Mouse (Mus musculus) C2C12 (cell line): ENCODE measurements around the gene Ppp2r2c. TPM values are rescaled to one million over a fixed set of nuclear protein-coding genes. Genes with fewer than 3 reads are reported as not detected.

Experiments
- H3K27me3 ChIP-seq: one replicate; pipeline ENCODE4 v1.6.1; 2011; ENCODE audit not compliant: control insufficient read depth, insufficient read depth, insufficient read length
- H3K36me3 ChIP-seq: one replicate; pipeline ENCODE4 v1.6.1; 2011; ENCODE audit not compliant: control insufficient read depth, insufficient read depth
- H3K4me3 ChIP-seq: one replicate; pipeline ENCODE4 v1.5.1; 2011; ENCODE audit warnings: mild to moderate bottlenecking, control low read depth; ENCODE audit not compliant: poor library complexity, insufficient read depth, severe bottlenecking
- H3K79me2 ChIP-seq: one replicate; pipeline ENCODE4 v1.6.1; 2011; ENCODE audit not compliant: control insufficient read depth, insufficient read depth
- H3K79me3 ChIP-seq: one replicate; pipeline ENCODE4 v1.6.1; 2011; ENCODE audit warnings: low read depth, control low read depth
- H3ac ChIP-seq: one replicate; pipeline ENCODE3; 2011; ENCODE audit warnings: low read depth; ENCODE audit not compliant: control insufficient read depth, insufficient read length
- CEBPB ChIP-seq: IDR thresholded peaks from one replicate; pipeline ENCODE4 v1.6.1; 2011; ENCODE audit warnings: low read depth, mild to moderate bottlenecking, control low read depth, moderate library complexity
- CTCF ChIP-seq: IDR thresholded peaks from one replicate; pipeline ENCODE4 v1.5.1; 2011; ENCODE audit not compliant: control insufficient read depth, insufficient read depth, insufficient read length
- FOSL1 ChIP-seq: IDR thresholded peaks from one replicate; pipeline ENCODE4 v1.8.0; 2011; ENCODE audit warnings: mild to moderate bottlenecking, low read length; ENCODE audit not compliant: poor library complexity, insufficient read depth, severe bottlenecking
- MAX ChIP-seq: IDR thresholded peaks from one replicate; pipeline ENCODE4 v1.6.1; 2011; ENCODE audit warnings: mild to moderate bottlenecking, control low read depth
- MYOD1 ChIP-seq: IDR thresholded peaks from one replicate; pipeline ENCODE4 v1.6.1; 2011; ENCODE audit warnings: low read depth; ENCODE audit not compliant: control insufficient read depth, insufficient read length
- MYOG ChIP-seq: IDR thresholded peaks from one replicate; pipeline ENCODE4 v1.6.1; 2011; ENCODE audit not compliant: control insufficient read depth, insufficient read length; ENCODE audit errors: extremely low read depth
- USF1 ChIP-seq: IDR thresholded peaks from one replicate; pipeline ENCODE4 v1.6.1; 2011; ENCODE audit warnings: low read depth, mild to moderate bottlenecking, control low read depth, moderate library complexity
- polyA plus RNA-seq: library from polyadenylated mRNA; unstranded; fragments of >200 nt; fragmentation: generic; extraction: Trizol; gene quantifications from one replicate; pipeline ENCODE4 v1.2.1, GENCODE M21; 2012; ENCODE audit warnings: missing spikeins

The Ppp2r2c gene
- polyA plus RNA-seq, 1 experiment, result not detected

DNA sequence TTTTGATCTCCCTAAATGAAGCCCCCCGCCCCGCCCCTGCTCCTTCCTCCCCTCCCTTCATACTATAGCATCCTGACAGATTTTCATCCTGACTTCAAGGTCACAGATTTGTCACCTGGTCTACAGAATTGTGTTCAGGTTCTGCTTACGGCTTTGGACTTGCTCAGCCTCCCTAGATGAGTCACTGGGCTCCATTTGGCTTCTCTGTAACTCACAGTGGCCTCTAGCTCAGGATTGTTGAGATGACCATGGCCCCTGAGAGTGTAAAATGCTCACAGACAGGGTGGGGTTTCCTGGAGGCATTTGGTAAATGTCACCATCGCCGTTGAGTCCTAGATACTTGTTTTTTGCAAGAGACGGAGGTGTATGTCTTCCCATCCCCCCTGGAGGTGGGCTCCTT lies 2.6 kb downstream of the Ppp2r2c start:
- TF ChIP-seq CEBPB (no peak), MYOG (no peak), FOSL1 (no peak), MAX (no peak), USF1 (no peak)
- H3K36me3 ChIP-seq, result no peaks in the 10 kb centered on the region
- H3K4me3 ChIP-seq, result no peak overlapping the region
- H3ac ChIP-seq, result no peak overlapping the region
- peaks cover 91% of the 10 kb centered on the region for H3K27me3 ChIP-seq
- no peaks in the 10 kb centered on the region for H3K79me2 ChIP-seq
- no peaks in the 10 kb centered on the region for H3K79me3 ChIP-seq

DNA sequence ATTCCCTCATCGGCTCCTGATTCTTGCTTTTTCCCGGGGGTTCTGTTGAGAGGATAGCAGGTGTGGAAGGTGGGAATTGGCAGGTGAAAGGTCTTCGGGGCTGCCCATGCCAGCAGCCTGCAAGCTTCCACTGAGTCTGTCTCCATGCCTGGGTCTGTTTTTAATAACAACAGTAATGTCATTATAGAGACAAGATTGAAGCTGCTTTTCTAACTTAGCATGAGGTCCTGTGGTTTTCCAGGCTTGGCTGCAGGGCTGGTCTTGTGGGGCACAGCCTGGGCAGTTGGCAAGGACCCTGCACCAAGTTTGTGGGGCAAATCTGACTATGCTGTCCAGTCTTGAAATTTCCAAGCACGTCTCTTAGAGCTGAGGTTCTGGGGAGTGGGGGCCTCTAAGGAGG lies 7.6 kb downstream of the Ppp2r2c start:
- peaks cover 72% of the 10 kb centered on the region for H3K27me3 ChIP-seq

DNA sequence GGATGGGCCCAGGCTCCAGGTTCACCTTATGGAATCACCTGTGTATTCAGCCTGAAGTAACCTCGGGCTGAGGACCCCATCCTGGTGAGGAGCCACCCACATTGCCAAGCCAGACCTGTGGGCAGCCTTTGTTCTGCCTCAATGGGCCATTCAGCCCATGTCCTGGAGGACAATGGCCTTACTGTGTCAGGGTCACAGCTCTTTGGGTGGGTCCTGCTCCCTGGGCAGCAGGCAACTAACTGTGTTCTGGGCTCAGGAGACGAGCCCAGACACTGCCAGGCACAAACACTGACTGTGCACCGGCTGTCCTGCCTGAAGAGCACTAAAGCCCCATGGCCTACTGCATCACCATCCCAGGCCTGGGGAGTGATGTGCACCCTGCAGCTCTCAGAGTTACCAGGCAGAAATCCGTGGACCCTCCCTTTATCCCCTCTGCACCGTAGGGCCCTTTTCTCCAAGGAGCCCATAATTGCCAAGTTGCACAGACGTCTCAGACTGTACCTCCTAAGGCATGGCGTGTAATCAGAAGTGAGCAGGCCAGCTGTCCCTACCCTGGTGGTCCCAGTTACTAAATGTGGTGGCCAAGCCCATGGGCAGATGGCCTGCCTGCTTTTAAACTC lies 8.6 kb downstream of the Ppp2r2c start:
- Histone ChIP-seq H3K36me3 (no peaks in the 10 kb centered on the region), H3K27me3 (peaks cover 73% of the 10 kb centered on the region), H3K79me2 (no peaks in the 10 kb centered on the region), H3ac (no peak overlapping the region), H3K4me3 (no peak overlapping the region), H3K79me3 (no peaks in the 10 kb centered on the region)
- no peak for TF ChIP-seq CEBPB
- no peak for TF ChIP-seq USF1
- no peak for TF ChIP-seq CTCF
- TF ChIP-seq MYOD1, result no peak
- TF ChIP-seq MAX, result no peak

More for the DNA sequence above, 7.6 kb downstream of the Ppp2r2c start:
- no peak overlapping the region for H3K4me3 ChIP-seq
- no peaks in the 10 kb centered on the region for H3K79me2 ChIP-seq
- H3K79me3 ChIP-seq, result no peaks in the 10 kb centered on the region
- H3ac ChIP-seq, result no peak overlapping the region
- H3K36me3 ChIP-seq, result no peaks in the 10 kb centered on the region
- TF ChIP-seq MYOG, result no peak
- no peak for TF ChIP-seq FOSL1
- no peak for TF ChIP-seq CEBPB
- no peak for TF ChIP-seq USF1
- TF ChIP-seq MYOD1, result no peak
- TF ChIP-seq MAX, result no peak
- TF ChIP-seq CTCF, result no peak

DNA sequence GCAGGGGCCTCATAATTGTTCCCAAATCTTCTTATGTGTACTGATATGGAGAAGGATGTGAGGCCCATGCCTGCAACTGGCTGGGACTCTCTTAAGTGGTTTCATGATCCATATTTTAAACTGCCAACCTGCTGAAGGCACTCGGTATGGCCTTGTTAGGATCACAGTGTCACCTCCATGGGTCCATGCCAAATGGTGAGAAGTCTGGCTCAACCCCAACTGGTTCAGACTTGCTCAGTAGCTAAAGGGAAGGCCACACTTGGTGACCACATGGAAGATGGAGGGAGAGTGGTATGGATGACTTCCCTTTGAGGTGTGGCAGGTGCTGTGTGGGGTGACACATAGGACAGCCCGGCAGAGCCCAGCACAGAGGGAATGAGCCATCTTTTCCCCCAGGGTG lies 9.3 kb downstream of the Ppp2r2c start:
- Histone ChIP-seq H3K27me3 (peaks cover 77% of the 10 kb centered on the region), H3K79me2 (no peaks in the 10 kb centered on the region)

DNA sequence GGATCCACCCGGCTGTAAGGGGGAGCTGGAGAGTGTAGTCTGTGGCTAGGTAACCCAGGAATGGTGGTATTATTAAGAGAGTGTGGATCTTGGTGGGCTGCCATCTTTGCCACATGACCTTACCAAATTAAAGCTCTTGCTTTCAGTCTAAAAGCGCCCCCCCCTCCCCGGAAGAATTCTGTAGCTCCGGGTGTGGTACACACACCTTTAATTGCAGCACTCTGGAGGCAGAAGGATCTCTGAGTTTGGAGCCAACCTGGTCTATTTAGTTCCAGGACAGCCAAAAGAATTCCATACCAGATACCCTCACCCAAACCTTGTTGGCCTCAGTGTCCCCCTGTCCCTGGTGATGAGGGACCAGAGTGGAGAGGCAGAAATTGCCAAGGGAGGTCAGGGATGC lies 10.5 kb downstream of the Ppp2r2c start:
- Histone ChIP-seq H3ac (no peak overlapping the region), H3K27me3 (peaks cover 76% of the 10 kb centered on the region), H3K79me2 (no peaks in the 10 kb centered on the region), H3K4me3 (no peak overlapping the region), H3K36me3 (no peaks in the 10 kb centered on the region), H3K79me3 (no peaks in the 10 kb centered on the region)
- TF ChIP-seq USF1 (no peak), MYOD1 (no peak), CEBPB (no peak), CTCF (no peak)

More for the DNA sequence above, 9.3 kb downstream of the Ppp2r2c start:
- H3K4me3 ChIP-seq, result no peak overlapping the region
- no peaks in the 10 kb centered on the region for H3K36me3 ChIP-seq
- no peaks in the 10 kb centered on the region for H3K79me3 ChIP-seq
- H3ac ChIP-seq, result no peak overlapping the region
- TF ChIP-seq CEBPB, result no peak
- no peak for TF ChIP-seq MYOD1
- TF ChIP-seq USF1, result no peak
- no peak for TF ChIP-seq MYOG
- TF ChIP-seq MAX, result no peak
- TF ChIP-seq CTCF, result no peak
- TF ChIP-seq FOSL1, result no peak

DNA sequence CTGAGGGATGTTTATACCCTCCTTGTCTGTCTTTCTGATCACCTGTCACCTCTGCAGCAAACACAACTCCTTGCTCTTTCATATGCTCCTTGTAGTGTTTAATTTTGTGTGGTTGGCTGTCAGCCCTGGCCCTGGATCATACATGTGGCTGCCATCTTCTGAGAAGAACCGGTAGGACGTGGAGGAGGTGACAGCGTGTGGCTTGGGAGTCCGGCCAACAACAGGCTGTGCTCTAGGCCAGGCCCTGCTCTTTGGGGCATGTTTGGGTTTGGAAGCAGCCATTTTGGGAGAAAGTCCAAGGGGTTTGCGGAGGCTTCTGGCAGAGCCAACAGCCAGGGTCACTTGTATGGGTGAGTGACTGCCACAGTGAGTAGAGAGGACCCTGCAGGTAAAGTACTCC lies 12.3 kb downstream of the Ppp2r2c start:
- H3K36me3 ChIP-seq, result no peaks in the 10 kb centered on the region
- H3K27me3 ChIP-seq, result peaks cover 72% of the 10 kb centered on the region
- H3K79me3 ChIP-seq, result no peaks in the 10 kb centered on the region
- no peak overlapping the region for H3K4me3 ChIP-seq
- no peaks in the 10 kb centered on the region for H3K79me2 ChIP-seq
- TF ChIP-seq USF1, result no peak
- no peak for TF ChIP-seq FOSL1
- no peak for TF ChIP-seq MAX
- TF ChIP-seq CEBPB, result no peak
- TF ChIP-seq MYOD1, result no peak
- TF ChIP-seq MYOG, result no peak
- TF ChIP-seq CTCF, result no peak
- no peak overlapping the region for H3ac ChIP-seq
